Mouse (Mus musculus) G1E (cell line): ENCODE data around the gene Usp42.

Source experiments
- CTCF ChIP-seq: IDR thresholded peaks from 2 replicates; pipeline ENCODE4 v1.5.1; 2012; ENCODE audit warnings: low read depth, low read length, inconsistent platforms, mixed read lengths
- POLR2AphosphoS5 ChIP-seq: IDR thresholded peaks from 2 replicates; pipeline ENCODE4 v1.6.1; 2012; ENCODE audit warnings: low read depth, low read length, inconsistent platforms; ENCODE audit not compliant: insufficient replicate concordance
- TAL1 ChIP-seq: conservative IDR thresholded peaks from 2 replicates; pipeline ENCODE4 v1.6.1; 2012; ENCODE audit warnings: low read depth, low read length, inconsistent platforms, mixed read lengths

GRCm38 (mm10) chr5:143757755-143758443, 25.8 kb upstream of the Usp42 start:
- no peak for TF ChIP-seq CTCF
- TF ChIP-seq POLR2AphosphoS5 = no peak
- no peak for TF ChIP-seq TAL1
